Mouse (Mus musculus) embryonic fibroblast, embryonic 13.5 days (primary cell): ENCODE results near the gene Specc1l.

Experiments
- CTCF ChIP-seq: IDR thresholded peaks from 2 replicates; pipeline ENCODE4 v1.5.1; 2011; ENCODE audit warnings: mild to moderate bottlenecking, control low read depth, low read length, moderate library complexity, borderline replicate concordance; ENCODE audit not compliant: insufficient read depth
- POLR2A ChIP-seq: IDR thresholded peaks from 2 replicates; pipeline ENCODE4 v1.6.1; 2011; ENCODE audit warnings: low read depth, mild to moderate bottlenecking, control low read depth, low read length, moderate library complexity

GRCm38 (mm10) chr10:75220722-75221121 lies 8.8 kb downstream of the Specc1l start:
- TF ChIP-seq POLR2A (no peak), CTCF (no peak)
